Mouse (Mus musculus) embryo, embryonic 10.5 days (tissue): ENCODE results near the gene Fbxo2.

Experiments used
- DNase-seq: peaks from one replicate; pipeline ENCODE4 v3.0.0-alpha.2; 2015; ENCODE audit warnings: low spot score

The Fbxo2 gene

GRCm38 (mm10) chr4:148143721-148144120 lies 16.7 kb upstream of the Fbxo2 start:
- no peak for DNase-seq

DNA sequence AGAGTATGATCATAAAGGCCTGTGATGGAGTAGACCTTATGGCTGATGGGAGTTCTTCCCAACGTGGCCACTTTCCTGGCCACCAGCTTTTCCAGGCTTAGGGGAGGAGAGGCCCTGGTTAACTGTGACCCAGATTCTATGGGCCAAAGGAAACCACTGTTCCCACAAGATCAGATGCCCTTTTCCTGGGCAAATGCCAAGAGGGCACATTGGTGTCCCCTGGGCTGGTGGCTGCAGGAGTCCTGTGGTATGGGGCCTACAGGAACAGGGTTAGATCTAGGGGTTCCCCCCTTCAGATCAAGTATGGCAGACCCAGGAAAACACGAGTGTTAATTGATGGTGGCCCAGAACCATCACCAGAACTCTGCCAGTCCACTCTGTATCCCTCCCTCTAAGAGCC lies 12.7 kb upstream of the Fbxo2 start:
- DNase-seq, result no peak

DNA sequence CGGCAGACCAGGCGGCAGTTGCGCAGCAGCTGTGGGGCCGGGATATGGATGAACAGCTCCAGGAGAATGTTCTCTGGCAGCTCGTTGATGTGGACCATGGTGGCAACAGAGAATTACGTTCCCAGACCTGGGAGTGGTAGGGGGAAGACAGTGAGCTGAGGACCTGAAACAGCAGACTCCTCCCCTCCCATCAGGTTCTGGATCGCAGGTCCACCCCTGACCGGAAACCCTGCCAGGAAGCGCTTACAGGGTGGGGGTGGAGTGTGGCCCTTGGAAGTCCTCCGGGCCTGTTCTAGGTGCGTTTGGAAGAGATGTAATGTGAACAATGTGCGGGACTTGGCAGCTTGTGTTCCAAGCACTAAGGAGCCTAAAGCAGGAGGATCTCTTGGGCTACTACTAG lies 10.9 kb upstream of the Fbxo2 start:
- no peak for DNase-seq

DNA sequence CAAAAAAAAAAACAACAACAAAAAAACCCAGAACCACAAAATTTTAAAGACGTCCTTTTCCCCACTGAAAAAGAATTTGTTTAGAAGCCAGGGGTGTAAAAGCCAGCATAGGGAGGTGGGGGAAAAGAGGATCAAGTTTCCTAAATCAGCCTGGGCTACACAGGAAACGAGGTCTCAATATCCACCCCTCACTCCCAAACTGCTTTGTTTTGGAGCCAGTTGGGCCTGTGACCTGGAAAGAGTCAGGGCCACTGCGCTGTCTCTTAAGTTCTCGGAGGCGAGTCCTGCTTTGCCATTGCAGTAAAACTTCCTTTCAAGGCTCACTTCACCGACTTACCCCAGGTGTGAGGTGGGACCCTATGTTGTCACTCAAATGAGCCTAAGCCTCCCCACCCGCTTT lies 10.2 kb upstream of the Fbxo2 start:
- no peak for DNase-seq

DNA sequence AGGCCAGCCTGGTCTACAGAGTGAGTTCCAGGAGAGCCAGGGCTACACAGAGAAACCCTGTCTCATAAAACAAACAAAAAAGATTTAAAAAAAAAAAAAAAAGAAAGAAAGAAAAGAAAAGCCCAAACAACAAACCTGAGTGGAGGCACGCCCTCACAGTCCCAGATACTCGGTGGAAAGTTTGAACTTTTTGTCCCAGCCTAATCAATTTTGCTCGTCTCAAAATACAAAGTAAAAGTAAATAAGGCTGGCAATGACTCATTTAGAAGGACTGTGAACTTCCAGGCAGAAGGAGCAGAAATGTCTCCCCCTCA lies 9.5 kb upstream of the Fbxo2 start:
- DNase-seq, result no peak

DNA sequence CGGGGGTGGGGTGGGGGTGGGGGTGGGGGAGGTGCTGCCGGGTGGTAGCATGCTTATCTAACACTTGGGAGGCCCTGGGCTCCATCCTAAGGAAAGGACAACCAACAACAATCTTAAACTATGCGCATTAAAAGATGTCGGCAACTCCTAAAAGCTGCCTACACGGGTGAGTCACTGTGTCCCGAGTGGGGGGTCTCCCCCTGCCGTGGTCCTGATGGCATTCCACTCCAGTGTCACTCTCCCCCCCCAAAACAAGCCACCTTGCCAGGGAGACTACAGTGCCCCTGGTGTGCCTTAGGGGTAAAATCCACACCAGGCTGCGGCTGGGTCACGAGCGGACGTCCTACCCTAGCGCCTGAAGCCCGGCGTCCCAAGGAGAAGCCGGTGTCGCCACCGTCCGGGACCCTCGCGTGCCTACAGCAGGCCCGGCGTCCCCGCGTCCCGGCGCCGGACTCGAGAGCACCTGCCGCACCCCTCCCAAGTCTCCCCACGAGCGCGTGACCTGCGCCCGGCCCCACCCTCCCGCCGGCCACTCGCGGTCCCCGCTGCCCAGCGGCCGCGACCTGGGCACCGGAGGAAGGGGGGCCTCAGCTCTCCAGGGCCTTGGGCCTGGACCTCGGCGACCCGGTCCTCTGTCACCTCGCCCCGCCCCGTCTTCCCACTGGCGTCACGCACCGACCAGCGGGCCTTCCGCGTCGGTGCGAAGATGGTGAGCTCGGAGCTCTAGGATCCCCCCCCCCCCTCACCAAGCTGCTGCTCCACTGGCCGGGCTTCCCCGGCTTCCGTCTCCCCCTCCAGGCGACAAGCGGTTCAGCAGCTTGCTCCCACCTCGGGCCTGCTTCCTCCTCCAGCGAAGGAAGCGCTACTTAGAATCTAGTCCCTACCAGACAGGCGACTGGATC lies 8.9 kb upstream of the Fbxo2 start, which contains the start of gene Fbxo6:
TSS of gene Fbxo6 (minus strand) at position 874 of the 902 bp plus-strand sequence.
- DNase-seq, result peak; percentile 92

DNA sequence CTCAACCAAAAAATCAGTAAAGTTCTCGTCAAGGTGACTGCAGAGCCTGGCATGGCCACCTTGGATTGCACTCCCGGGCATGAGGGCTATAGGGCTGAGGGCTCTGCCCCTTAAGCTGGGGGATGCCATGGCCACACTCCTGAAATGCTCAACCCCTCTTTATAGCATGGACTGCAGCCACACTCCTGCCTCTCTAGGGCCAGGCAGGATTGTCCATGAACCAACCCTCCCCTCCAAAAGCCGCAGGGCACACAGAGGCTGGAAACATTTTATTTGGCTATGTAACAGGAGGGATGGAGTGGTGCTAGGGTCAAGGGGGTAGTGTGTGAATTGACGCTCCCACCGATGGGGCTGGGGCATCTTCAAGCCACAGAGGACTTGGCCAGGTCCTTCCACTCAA lies 7.9 kb upstream of the Fbxo2 start:
- no peak for DNase-seq

GRCm38 (mm10) chr4:148154006-148154405 lies 6.4 kb upstream of the Fbxo2 start:
- DNase-seq, result no peak

DNA sequence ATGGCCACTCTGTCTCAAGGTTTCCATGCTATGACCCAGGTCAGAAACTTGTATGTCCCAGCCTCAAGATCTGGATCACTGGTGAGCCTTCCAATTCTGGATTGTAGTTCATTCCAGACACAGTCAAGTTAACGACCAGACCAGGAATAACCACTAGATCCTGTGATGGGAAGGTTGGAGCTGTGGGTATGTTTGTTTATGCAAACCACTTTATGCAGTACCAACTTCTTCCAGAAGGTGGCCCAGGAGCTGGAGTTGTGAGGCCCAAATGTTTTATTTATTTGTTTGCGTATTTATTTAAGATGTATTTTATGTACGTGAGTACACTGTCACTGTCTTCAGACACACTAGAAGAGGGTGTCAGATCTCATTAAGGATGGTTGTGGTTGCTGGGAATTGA lies 5.4 kb upstream of the Fbxo2 start:
- peak; percentile 61 for DNase-seq

- DNase-seq, result peak; percentile 72
Observed at GRCm38 (mm10) chr4:148158436-148159348, 1.7 kb upstream of the Fbxo2 start.

GRCm38 (mm10) chr4:148159544-148160435 lies 631 bp upstream of the Fbxo2 start:
- peak; percentile 98 for DNase-seq

- peak; percentile 83 for DNase-seq
Observed at GRCm38 (mm10) chr4:148164002-148164439, 3.6 kb downstream of the Fbxo2 start.

DNA sequence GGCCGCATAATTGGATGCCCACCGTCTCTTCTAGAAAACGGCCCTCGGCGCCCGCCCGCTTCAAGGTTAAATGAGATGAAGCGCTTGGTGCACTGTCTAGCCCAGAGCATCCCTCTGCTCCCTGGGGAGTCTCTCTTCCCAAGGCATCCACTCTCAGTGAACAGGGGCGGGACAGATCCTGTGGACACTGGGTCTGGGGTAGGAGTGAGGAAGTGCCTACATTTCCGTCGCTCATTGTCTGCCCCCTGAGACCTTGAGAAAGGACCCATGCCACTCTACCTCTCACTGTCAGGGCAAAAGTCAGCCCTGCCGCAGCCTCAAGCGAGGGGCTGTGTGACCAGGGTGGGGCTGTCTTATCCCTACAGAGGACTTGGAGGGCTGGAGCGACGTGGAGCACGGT lies 4.0 kb downstream of the Fbxo2 start:
- no peak for DNase-seq

- DNase-seq, result no peak
Observed at GRCm38 (mm10) chr4:148165551-148165950, 5.1 kb downstream of the Fbxo2 start.

DNA sequence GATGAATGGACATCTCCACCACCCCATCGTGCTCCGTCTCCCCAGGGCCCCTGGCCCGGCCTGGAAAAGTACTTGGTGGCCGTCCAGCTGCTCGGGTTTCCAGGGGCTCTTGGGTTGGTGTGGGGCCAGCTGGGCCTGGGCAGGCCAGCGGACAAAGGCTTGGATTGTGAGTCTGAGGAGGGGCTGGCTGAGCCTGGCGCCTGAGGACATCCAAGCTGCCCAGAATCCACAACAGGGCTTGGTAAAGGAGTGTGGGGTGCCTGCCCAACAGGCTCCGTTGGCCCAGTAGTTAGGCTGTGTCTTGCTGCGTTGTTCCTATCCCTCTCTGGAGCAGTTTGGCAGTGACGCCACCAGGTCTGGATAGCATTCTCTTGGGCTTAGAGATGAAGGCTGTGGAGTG lies 6.0 kb downstream of the Fbxo2 start:
- peak; percentile 45 for DNase-seq

DNA sequence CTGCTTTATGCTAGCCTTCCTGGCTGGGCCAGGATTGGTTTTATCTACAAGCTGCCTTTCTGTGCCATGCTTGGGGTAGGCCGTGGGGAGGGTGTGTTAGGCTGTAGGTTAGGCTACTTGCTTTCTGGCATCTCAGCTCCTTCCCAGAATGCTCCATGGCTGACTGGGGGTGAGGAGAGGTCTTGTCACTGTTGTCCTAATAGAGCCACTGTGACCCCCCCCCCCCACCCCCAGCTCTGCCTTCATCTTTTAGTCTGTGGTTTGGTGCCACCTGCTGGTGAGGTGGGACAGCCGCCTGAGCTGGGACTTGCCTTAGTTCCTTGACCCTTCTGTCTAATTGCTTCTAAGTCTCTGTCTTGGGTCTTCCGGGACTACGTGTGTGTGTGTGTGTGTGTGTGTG lies 6.6 kb downstream of the Fbxo2 start:
- peak; percentile 80 for DNase-seq

GRCm38 (mm10) chr4:148168287-148168686 lies 7.9 kb downstream of the Fbxo2 start:
- peak; percentile 85 for DNase-seq

- no peak for DNase-seq
Observed at GRCm38 (mm10) chr4:148169586-148169985, 9.2 kb downstream of the Fbxo2 start.

GRCm38 (mm10) chr4:148170842-148171241 lies 10.4 kb downstream of the Fbxo2 start:
- DNase-seq, result peak; percentile 82

DNA sequence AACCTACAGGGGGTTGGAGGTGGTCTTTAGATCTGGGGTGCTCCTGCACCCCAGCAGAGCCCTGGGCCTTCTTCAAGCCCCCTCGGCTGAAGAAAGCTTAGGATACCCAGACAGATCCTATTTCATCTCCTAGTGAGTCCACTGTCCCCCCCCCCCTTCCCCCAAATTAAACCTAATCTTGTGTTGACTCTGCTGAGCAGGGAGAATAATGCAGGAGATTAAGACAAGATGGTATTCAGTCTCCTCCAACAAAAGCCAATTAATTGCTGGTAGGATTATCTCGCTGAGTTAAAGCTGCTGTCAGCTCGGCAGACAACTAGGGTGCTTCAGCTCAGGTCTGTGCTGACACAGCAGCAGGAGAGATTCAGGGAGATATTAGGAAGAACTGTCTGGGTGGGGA lies 10.8 kb downstream of the Fbxo2 start:
- DNase-seq, result no peak

GRCm38 (mm10) chr4:148173811-148174494 lies 13.5 kb downstream of the Fbxo2 start:
- DNase-seq, result peak; percentile 40
